Mouse (Mus musculus) megakaryocyte, embryonic 14.5 days (primary cell): Measurements from ENCODE around the gene Naga. TPM values are rescaled to one million over a fixed set of nuclear protein-coding genes. Genes with fewer than 3 reads are reported as not detected.

ENCODE experiments used
- H3K27me3 ChIP-seq: replicated peaks from 2 replicates; pipeline ENCODE3; 2012; ENCODE audit warnings: inconsistent platforms
- H3K36me3 ChIP-seq: replicated peaks from 2 replicates; pipeline ENCODE3; 2012; ENCODE audit warnings: low read length, inconsistent platforms, mixed read lengths
- H3K4me1 ChIP-seq: 2 replicates; pipeline ENCODE4 v1.6.1; 2012; ENCODE audit warnings: inconsistent platforms
- H3K4me3 ChIP-seq: replicated peaks from 2 replicates; pipeline ENCODE3; 2012; ENCODE audit warnings: moderate library complexity, mild to moderate bottlenecking, inconsistent platforms
- H3K9me3 ChIP-seq: 2 replicates; pipeline ENCODE4 v1.6.1; 2012; ENCODE audit warnings: inconsistent platforms
- FLI1 ChIP-seq: IDR thresholded peaks from 2 replicates; pipeline ENCODE4 v1.6.1; 2012; ENCODE audit warnings: low read length, inconsistent platforms, mixed read lengths
- GATA1 ChIP-seq: IDR thresholded peaks from 3 replicates; pipeline ENCODE4 v1.6.1; 2012; ENCODE audit warnings: mixed read lengths, low read length, inconsistent platforms, borderline replicate concordance
- polyA plus RNA-seq: library from polyadenylated mRNA; stranded (reverse); fragments of >175 nt; gene quantifications from 2 replicates; pipeline ENCODE4 v1.2.3, GENCODE M21; 2012; ENCODE audit warnings: low replicate concordance; ENCODE audit not compliant: insufficient read depth

Naga gene
- polyA plus RNA-seq, 1 experiment = 280 TPM

DNA sequence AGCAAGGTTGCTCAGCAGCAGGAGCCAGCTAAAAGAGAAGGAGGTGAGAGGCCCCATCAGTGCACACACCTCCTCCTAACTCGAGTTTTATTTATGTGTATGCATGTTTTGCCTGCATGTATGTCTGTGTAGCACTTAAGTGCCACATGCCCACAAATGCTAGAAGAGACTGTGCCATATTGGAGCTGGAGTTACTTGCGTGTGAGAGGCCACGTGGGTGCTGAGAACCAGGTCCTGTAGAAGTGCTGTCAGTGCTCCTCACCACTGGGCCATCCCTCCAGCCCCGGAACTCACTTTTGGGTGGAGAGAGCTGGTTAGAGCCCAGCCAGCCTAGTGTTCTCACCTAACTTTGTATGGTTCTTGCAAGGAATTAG, 8.6 kb upstream of the Naga start:
- H3K36me3 ChIP-seq = peaks cover 69% of the 10 kb centered on the region
- H3K4me1 ChIP-seq = peaks cover 88% of the 10 kb centered on the region
- H3K4me3 ChIP-seq = peak overlapping the region; percentile 94
- H3K9me3 ChIP-seq = peaks cover 5% of the 10 kb centered on the region; the same call in 1 of the 2 replicates
- H3K27me3 ChIP-seq = no peaks in the 10 kb centered on the region
- TF ChIP-seq GATA1 (no peak), FLI1 (no peak)

GRCm38 (mm10) chr15:82346580-82347302, 8.0 kb upstream of the Naga start:
- peaks cover 5% of the 10 kb centered on the region; the same call in 1 of the 2 replicates for H3K9me3 ChIP-seq
- no peak for TF ChIP-seq GATA1
- no peak for TF ChIP-seq FLI1
- H3K4me3 ChIP-seq = peak overlapping the region; percentile 94
- H3K36me3 ChIP-seq = peaks cover 66% of the 10 kb centered on the region
- no peaks in the 10 kb centered on the region for H3K27me3 ChIP-seq
- peaks cover 89% of the 10 kb centered on the region for H3K4me1 ChIP-seq

DNA sequence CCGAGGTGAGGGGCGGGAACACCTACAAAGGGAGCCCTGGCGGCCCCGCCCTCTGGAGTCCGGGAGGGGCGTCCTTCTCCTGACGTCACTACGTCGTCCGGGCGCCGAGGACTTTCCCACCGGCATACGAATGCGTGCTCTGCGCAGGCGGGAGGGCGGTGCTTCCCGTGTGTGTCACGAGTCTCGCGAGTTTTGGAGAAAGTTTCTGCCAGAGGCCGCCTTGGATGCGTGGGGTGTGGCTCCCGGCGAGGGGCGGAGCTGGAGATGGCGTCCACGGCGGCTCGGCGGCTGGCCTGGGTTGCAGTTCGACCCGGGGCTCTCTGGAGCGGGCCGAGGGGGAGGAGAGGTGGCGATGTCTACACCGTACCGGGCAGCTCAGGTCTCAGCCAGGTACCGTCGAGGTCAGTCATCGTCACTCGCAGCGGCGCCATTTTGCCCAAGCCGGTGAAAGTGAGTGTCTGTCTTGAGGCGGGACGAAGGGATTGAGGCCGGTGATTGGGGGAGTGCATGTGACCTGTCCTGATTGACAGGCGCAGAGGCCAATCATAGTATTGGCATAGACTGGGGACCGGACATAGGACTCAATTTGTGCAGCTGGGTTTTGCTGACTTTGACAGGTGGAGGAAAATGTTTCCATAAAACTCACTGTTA, 7.2 kb upstream of the Naga start:
- Histone ChIP-seq H3K4me3 (peak overlapping the region; percentile 94), H3K27me3 (no peaks in the 10 kb centered on the region), H3K36me3 (peaks cover 60% of the 10 kb centered on the region), H3K4me1 (peaks cover 90% of the 10 kb centered on the region), H3K9me3 (peaks cover 5% of the 10 kb centered on the region; the same call in 1 of the 2 replicates)
- TF ChIP-seq FLI1 (no peak), GATA1 (no peak)

DNA sequence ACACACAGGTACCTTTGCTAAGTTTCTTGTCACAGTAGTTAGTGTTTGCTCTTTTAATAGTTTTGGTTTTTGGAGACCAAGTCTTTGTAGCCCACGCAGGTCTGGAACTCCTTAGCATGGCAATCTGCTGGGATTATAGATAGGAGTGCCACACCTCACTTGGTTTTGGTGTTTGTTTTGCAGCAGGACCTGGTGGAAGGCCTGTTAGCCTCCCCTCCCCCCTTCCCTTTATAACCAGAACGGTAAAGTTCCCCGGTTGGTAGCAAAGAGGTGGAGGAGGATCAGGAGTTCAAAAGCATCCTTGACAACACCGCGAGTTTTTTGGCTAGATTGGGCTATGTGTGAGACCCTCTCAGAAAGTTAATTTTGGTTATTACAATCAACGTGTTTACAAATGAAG, 6.2 kb upstream of the Naga start:
- no peak overlapping the region for H3K4me3 ChIP-seq
- no peaks in the 10 kb centered on the region for H3K27me3 ChIP-seq
- peaks cover 50% of the 10 kb centered on the region for H3K36me3 ChIP-seq
- no peak for TF ChIP-seq GATA1
- TF ChIP-seq FLI1 = no peak
- peaks cover 5% of the 10 kb centered on the region; the same call in 1 of the 2 replicates for H3K9me3 ChIP-seq
- peaks cover 90% of the 10 kb centered on the region for H3K4me1 ChIP-seq

- Histone ChIP-seq H3K27me3 (no peaks in the 10 kb centered on the region), H3K36me3 (peaks cover 37% of the 10 kb centered on the region), H3K9me3 (peaks cover 5% of the 10 kb centered on the region; the same call in 1 of the 2 replicates), H3K4me3 (peak overlapping the region; percentile 50), H3K4me1 (peaks cover 87% of the 10 kb centered on the region)
- TF ChIP-seq GATA1 (no peak), FLI1 (no peak)
Measured at GRCm38 (mm10) chr15:82343368-82344287, 4.9 kb upstream of the Naga start.

DNA sequence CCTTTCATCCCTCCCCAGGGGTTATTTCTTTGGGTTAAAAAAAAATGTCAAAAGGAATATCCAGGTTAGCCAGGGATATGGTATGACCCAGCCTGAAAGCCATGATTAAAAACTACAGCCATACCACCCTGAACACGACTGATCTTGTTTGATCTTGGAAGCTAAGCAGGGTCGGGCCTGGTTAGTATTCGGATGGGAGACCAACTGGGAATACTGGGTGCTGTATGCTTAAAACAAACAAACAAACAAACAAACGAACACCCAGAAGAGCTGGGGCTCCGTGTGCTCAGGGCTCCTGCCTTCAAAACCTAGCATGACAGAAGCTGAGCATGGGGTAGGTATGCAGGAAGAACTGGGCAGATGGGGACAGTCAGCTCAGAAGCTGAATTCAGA, 3.8 kb upstream of the Naga start:
- TF ChIP-seq GATA1 (no peak), FLI1 (no peak)
- Histone ChIP-seq H3K4me1 (peaks cover 83% of the 10 kb centered on the region), H3K4me3 (peak overlapping the region; percentile 92), H3K27me3 (no peaks in the 10 kb centered on the region), H3K36me3 (peaks cover 26% of the 10 kb centered on the region), H3K9me3 (peaks cover 5% of the 10 kb centered on the region; the same call in 1 of the 2 replicates)

GRCm38 (mm10) chr15:82341675-82342542, 3.2 kb upstream of the Naga start:
- Histone ChIP-seq H3K27me3 (no peaks in the 10 kb centered on the region), H3K4me3 (peak overlapping the region; percentile 92), H3K4me1 (peaks cover 83% of the 10 kb centered on the region), H3K9me3 (peaks cover 5% of the 10 kb centered on the region; the same call in 1 of the 2 replicates), H3K36me3 (peaks cover 26% of the 10 kb centered on the region)
- TF ChIP-seq GATA1 (peak; percentile 54; the same call in 1 of the 3 replicates), FLI1 (no peak)

DNA sequence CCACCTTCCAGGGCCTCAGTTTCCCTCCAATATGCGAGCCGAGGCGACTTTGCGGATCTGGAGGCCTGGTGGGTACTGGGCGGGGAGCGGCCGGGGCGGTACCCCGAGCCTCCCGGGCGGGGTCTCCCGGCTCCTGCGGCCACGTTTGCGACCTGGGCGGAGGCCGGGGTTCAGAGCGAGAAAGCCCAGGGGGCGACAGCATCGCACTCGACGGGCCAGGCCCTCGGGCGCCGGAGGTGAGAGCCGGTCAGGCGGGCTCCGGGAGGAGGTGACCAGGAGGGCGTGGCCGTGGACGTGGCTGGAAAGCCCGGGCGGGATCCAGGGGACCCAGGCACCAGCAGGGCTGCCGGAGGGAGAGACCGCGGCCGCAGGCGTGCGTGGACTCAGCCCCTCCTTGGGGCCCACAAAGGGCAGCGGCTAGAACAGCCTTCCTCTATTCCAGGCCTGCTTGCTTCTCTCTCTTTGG, 2.3 kb upstream of the Naga start:
- H3K4me1 ChIP-seq = peaks cover 85% of the 10 kb centered on the region
- peaks cover 5% of the 10 kb centered on the region; the same call in 1 of the 2 replicates for H3K9me3 ChIP-seq
- TF ChIP-seq FLI1 = no peak
- TF ChIP-seq GATA1 = no peak
- H3K4me3 ChIP-seq = peak overlapping the region; percentile 92
- H3K27me3 ChIP-seq = no peaks in the 10 kb centered on the region
- peaks cover 34% of the 10 kb centered on the region for H3K36me3 ChIP-seq
